Mouse (Mus musculus) heart, embryonic 15.5 days (tissue): ENCODE data around the gene Gm10234. TPM values are rescaled to one million over a fixed set of nuclear protein-coding genes. Genes with fewer than 3 reads are reported as not detected.

Experiments used
- ATAC-seq: fragments of 200-750 bp; cut with Nextera tagmentation; replicated peaks from 2 replicates; pipeline ENCODE4 v1.8.0; 2017; ENCODE audit warnings: low read depth, moderate TSS enrichment; ENCODE audit not compliant: insufficient number of reproducible peaks, insufficient read depth, low FRiP score
- H3K27ac ChIP-seq: fragments of 300-500 bp; sonication (generic); 2 replicates; pipeline ENCODE4 v1.5.1; 2015; ENCODE audit warnings: mild to moderate bottlenecking, inconsistent platforms
- H3K27me3 ChIP-seq: fragments of 300-500 bp; sonication (generic); 2 replicates; pipeline ENCODE4 v1.6.1; 2015; ENCODE audit warnings: inconsistent platforms
- H3K36me3 ChIP-seq: fragments of 300-500 bp; sonication (generic); 2 replicates; pipeline ENCODE4 v1.6.1; 2015; ENCODE audit warnings: mild to moderate bottlenecking, inconsistent platforms
- H3K4me1 ChIP-seq: fragments of 300-500 bp; sonication (generic); replicated peaks from 2 replicates; pipeline ENCODE4 v1.6.1; 2015; ENCODE audit warnings: inconsistent platforms
- H3K4me2 ChIP-seq: fragments of 300-500 bp; sonication (generic); 2 replicates; pipeline ENCODE4 v1.6.1; 2015; ENCODE audit warnings: inconsistent platforms, mild to moderate bottlenecking, moderate library complexity
- H3K4me3 ChIP-seq: fragments of 300-500 bp; sonication (generic); 2 replicates; pipeline ENCODE4 v1.5.1; 2015; ENCODE audit warnings: mild to moderate bottlenecking, inconsistent platforms
- H3K9ac ChIP-seq: fragments of 300-500 bp; sonication (generic); 2 replicates; pipeline ENCODE4 v1.6.1; 2015; ENCODE audit warnings: mild to moderate bottlenecking, inconsistent platforms
- H3K9me3 ChIP-seq: fragments of 300-500 bp; sonication (generic); replicated peaks from 2 replicates; pipeline ENCODE4 v1.6.1; 2016; ENCODE audit warnings: inconsistent platforms
- WGBS: fragments of 180-500 bp; shearing (Covaris S2); methylation state at CpG from one replicate; pipeline ENCODE4 v1.1.7; 2015; ENCODE audit warnings: mixed read lengths; 5-methylcytosine and 5-hydroxymethylcytosine counted together
- polyA plus RNA-seq: library from polyadenylated mRNA; unstranded; fragments of >200 nt; fragmentation: Nextera tagmentation; extraction: Ambion mirVana; gene quantifications from 2 replicates; pipeline ENCODE4 v1.2.1, GENCODE M21; 2015

Gene Gm10234
- not detected in 2 replicates for polyA plus RNA-seq

DNA sequence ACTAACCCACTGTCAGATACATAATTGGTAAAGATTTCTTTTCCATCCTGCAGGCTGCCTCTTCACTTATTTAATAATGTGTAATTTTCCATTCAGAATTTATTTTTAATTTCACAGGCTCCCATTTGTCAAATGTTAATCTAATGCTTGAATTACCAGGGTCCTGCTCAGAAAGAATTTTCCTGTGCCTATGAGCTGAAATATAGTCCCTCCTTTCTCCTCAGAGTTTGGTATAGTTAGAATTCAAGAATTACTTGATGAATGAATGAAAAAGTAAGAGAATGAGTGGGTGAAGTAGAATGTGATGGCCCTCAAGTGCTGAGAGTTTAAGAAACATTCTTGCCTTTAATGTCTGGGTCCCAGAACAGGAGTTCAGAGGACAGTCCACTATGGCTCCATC is at the start of gene Gm10234:
Gene Gm10234 (plus strand): TSS at position 301 of the 400 bp plus-strand sequence.
- Histone ChIP-seq H3K4me3 (no peak within 1 kb of the TSS), H3K27ac (no peak within 1 kb of the TSS), H3K9ac (no peak within 1 kb of the TSS), H3K36me3 (no peaks in the 10 kb centered on the region), H3K4me2 (no peak within 1 kb of the TSS), H3K27me3 (no peaks in the 10 kb centered on the region), H3K4me1 (no peaks in the 10 kb centered on the region), H3K9me3 (no peaks in the 10 kb centered on the region)
- no peak for ATAC-seq

DNA sequence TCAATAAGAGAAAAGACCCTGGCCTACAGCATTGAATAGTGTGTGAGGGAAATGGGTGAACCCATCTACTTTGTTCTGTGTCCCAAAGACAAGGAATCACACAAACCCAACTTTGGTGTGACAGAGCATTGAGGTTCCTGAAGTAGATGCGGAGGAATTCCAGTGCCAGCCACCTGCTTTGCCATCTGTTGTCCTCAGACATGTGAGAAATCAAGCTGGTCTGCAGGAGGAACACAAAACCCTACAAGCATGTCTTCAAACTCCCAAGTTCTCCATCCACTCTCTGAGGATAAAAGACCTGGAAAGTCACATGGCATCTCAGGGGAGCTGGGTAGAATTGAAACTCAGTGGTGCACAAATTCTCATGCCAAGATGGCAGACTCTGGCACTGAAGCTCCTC is 44.3 kb upstream of the Gm10234 start:
- ATAC-seq: no peak
- H3K9ac ChIP-seq: no peak overlapping the region
- no peak overlapping the region for H3K4me3 ChIP-seq
- WGBS: 82% methylated on average over 1 of the region's 1 CpGs
- no peaks in the 10 kb centered on the region for H3K4me1 ChIP-seq
- no peaks in the 10 kb centered on the region for H3K27me3 ChIP-seq
- H3K27ac ChIP-seq: no peak overlapping the region
- H3K36me3 ChIP-seq: no peaks in the 10 kb centered on the region
- H3K4me2 ChIP-seq: no peak overlapping the region
- H3K9me3 ChIP-seq: no peaks in the 10 kb centered on the region

GRCm38 (mm10) chr6:95296025-95296424 is 25.9 kb upstream of the Gm10234 start:
- no peak overlapping the region for H3K27ac ChIP-seq
- no peak overlapping the region for H3K9ac ChIP-seq
- H3K4me3 ChIP-seq: no peak overlapping the region
- no peaks in the 10 kb centered on the region for H3K4me1 ChIP-seq
- ATAC-seq: no peak
- H3K36me3 ChIP-seq: no peaks in the 10 kb centered on the region
- 73% methylated on average over 4 of the region's 4 CpGs for WGBS
- H3K27me3 ChIP-seq: no peaks in the 10 kb centered on the region
- H3K9me3 ChIP-seq: no peaks in the 10 kb centered on the region
- no peak overlapping the region for H3K4me2 ChIP-seq

- H3K4me1 ChIP-seq: no peaks in the 10 kb centered on the region
- ATAC-seq: no peak
- 62% methylated on average over 3 of the region's 3 CpGs for WGBS
- no peak overlapping the region for H3K27ac ChIP-seq
- no peaks in the 10 kb centered on the region for H3K36me3 ChIP-seq
- no peak overlapping the region for H3K4me3 ChIP-seq
- H3K4me2 ChIP-seq: no peak overlapping the region
- no peaks in the 10 kb centered on the region for H3K27me3 ChIP-seq
- H3K9ac ChIP-seq: no peak overlapping the region
- no peaks in the 10 kb centered on the region for H3K9me3 ChIP-seq
Observed at GRCm38 (mm10) chr6:95298387-95298786, 23.5 kb upstream of the Gm10234 start.

- H3K4me2 ChIP-seq: no peak overlapping the region
- H3K9ac ChIP-seq: no peak overlapping the region
- 60% methylated on average over 2 of the region's 2 CpGs for WGBS
- H3K27me3 ChIP-seq: no peaks in the 10 kb centered on the region
- H3K36me3 ChIP-seq: no peaks in the 10 kb centered on the region
- H3K4me3 ChIP-seq: no peak overlapping the region
- no peak for ATAC-seq
- no peaks in the 10 kb centered on the region for H3K4me1 ChIP-seq
- H3K27ac ChIP-seq: no peak overlapping the region
- no peaks in the 10 kb centered on the region for H3K9me3 ChIP-seq
Observed at GRCm38 (mm10) chr6:95300658-95301057, 21.3 kb upstream of the Gm10234 start.

GRCm38 (mm10) chr6:95331191-95331590 is 9.3 kb downstream of the Gm10234 start:
- Histone ChIP-seq H3K4me3 (no peak overlapping the region), H3K9me3 (no peaks in the 10 kb centered on the region), H3K9ac (no peak overlapping the region), H3K36me3 (no peaks in the 10 kb centered on the region), H3K4me2 (no peak overlapping the region), H3K27me3 (no peaks in the 10 kb centered on the region), H3K4me1 (no peaks in the 10 kb centered on the region), H3K27ac (no peak overlapping the region)
- no peak for ATAC-seq
- WGBS: 77% methylated on average over 5 of the region's 5 CpGs

DNA sequence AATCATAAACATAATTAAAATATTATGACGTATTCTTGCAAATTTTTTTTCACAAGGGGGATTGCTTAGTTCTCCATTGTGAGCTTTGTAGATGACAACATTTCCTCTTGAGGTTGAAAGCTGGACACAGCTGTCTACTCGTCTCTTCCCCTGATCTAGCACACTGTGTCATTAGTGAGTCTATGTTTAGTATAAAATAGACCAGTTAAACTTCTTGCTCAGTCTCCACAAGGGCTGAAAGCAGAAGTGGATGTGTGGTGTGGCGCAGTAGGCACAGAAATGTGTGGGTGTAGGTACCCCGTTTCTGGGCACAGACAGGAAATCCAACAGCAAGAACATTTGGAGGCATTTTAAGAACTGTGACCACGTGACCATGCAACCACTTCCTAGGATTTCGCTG is 12.9 kb downstream of the Gm10234 start:
- WGBS: 71% methylated on average over 6 of the region's 6 CpGs
- no peaks in the 10 kb centered on the region for H3K36me3 ChIP-seq

DNA sequence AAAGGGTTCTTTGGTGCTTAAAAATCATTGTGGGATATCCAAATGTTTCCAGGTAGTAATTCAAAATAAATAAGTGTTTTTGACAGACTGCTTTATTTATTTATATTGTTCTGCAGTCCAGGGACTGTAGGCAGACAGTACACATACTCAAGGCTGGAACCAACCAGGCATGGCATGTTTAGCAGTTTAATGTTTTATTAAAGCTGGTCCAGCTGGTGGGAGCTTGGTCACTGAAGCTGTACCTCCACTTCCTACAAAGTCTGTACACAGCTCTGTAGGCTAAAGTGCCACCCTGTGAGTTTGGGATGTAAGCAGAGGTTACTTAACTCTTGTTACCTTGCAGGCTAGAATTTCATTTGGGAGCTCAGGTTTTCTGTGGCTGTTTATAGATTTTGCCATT is 27.5 kb downstream of the Gm10234 start:
- H3K4me2 ChIP-seq: no peak overlapping the region
- H3K4me1 ChIP-seq: no peaks in the 10 kb centered on the region
- no peak overlapping the region for H3K4me3 ChIP-seq
- no peaks in the 10 kb centered on the region for H3K9me3 ChIP-seq
- H3K9ac ChIP-seq: no peak overlapping the region
- H3K27me3 ChIP-seq: no peaks in the 10 kb centered on the region
- ATAC-seq: no peak
- H3K27ac ChIP-seq: no peak overlapping the region
- H3K36me3 ChIP-seq: no peaks in the 10 kb centered on the region

More for the DNA sequence above, 12.9 kb downstream of the Gm10234 start:
- no peaks in the 10 kb centered on the region for H3K27me3 ChIP-seq
- no peak for ATAC-seq
- no peak overlapping the region for H3K27ac ChIP-seq
- H3K4me1 ChIP-seq: no peaks in the 10 kb centered on the region
- no peak overlapping the region for H3K9ac ChIP-seq
- H3K4me3 ChIP-seq: no peak overlapping the region
- no peak overlapping the region for H3K4me2 ChIP-seq
- H3K9me3 ChIP-seq: no peaks in the 10 kb centered on the region

GRCm38 (mm10) chr6:95353043-95353442 is 31.1 kb downstream of the Gm10234 start:
- Histone ChIP-seq H3K36me3 (no peaks in the 10 kb centered on the region), H3K27ac (no peak overlapping the region), H3K4me2 (no peak overlapping the region), H3K4me1 (no peaks in the 10 kb centered on the region), H3K27me3 (no peaks in the 10 kb centered on the region), H3K9ac (no peak overlapping the region), H3K4me3 (no peak overlapping the region), H3K9me3 (no peaks in the 10 kb centered on the region)
- ATAC-seq: no peak
- WGBS: 78% methylated on average over 7 of the region's 7 CpGs

DNA sequence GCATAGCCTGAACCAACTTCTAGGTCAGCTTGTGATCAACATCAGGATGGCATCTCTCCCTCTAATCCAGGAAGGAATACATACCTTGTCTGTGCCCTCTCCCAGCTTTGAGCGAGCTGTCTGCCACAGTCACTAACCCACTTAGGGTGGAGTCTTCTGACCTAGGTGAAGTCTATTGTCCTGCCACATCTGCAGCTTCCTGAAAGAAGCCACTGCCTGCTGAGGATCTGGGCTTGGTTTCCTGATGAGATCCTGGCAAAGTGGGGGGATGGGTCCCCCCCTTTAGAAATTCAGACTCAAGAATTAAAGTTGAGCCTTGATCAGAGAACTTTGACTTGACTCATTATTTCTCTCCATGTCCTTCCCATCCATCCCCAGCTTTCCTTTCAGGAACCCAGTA is 32.0 kb downstream of the Gm10234 start:
- no peaks in the 10 kb centered on the region for H3K36me3 ChIP-seq

GRCm38 (mm10) chr6:95360084-95360483 is 38.2 kb downstream of the Gm10234 start:
- WGBS: 80% methylated on average over 5 of the region's 5 CpGs
- no peak overlapping the region for H3K9ac ChIP-seq
- H3K4me2 ChIP-seq: no peak overlapping the region
- ATAC-seq: no peak
- no peaks in the 10 kb centered on the region for H3K36me3 ChIP-seq
- H3K9me3 ChIP-seq: no peaks in the 10 kb centered on the region
- no peak overlapping the region for H3K27ac ChIP-seq
- no peaks in the 10 kb centered on the region for H3K4me1 ChIP-seq
- no peaks in the 10 kb centered on the region for H3K27me3 ChIP-seq
- H3K4me3 ChIP-seq: no peak overlapping the region

More for the DNA sequence above, 32.0 kb downstream of the Gm10234 start:
- Histone ChIP-seq H3K4me3 (no peak overlapping the region), H3K27me3 (no peaks in the 10 kb centered on the region), H3K27ac (no peak overlapping the region), H3K9me3 (no peaks in the 10 kb centered on the region), H3K4me2 (no peak overlapping the region), H3K4me1 (no peaks in the 10 kb centered on the region), H3K9ac (no peak overlapping the region)
- 83% methylated on average over 1 of the region's 1 CpGs for WGBS
- no peak for ATAC-seq

DNA sequence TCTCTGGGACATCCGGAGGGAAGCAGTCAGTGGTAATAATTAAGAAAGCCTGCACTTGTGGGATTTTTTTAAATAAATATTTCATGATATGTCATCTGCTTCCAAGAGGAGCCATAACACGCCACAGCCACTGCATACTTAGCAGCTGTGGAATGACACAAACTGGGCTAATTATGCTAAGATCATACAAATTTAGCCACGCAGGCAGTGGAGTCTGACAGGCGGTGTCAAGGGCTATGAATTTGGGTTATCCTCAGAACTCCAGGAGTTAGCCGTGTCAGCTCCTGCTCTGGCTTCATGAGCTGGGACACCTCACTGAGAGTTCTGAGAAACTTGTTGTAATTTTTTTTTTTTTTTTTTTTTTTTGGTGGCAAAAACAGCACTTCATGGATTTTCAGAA is 40.8 kb downstream of the Gm10234 start:
- no peaks in the 10 kb centered on the region for H3K4me1 ChIP-seq
- no peak overlapping the region for H3K4me2 ChIP-seq
- H3K9ac ChIP-seq: no peak overlapping the region
- WGBS: 80% methylated on average over 5 of the region's 5 CpGs
- no peak overlapping the region for H3K4me3 ChIP-seq
- ATAC-seq: no peak
- H3K27ac ChIP-seq: no peak overlapping the region
- H3K9me3 ChIP-seq: no peaks in the 10 kb centered on the region
- H3K27me3 ChIP-seq: no peaks in the 10 kb centered on the region
- H3K36me3 ChIP-seq: no peaks in the 10 kb centered on the region
